Mouse (Mus musculus) Muller cell, postnatal 12 days (primary cell): ENCODE measurements around the gene Dis3l2.
A peak's percentile ranks its signal among the peaks of the same experiment; 100 is the strongest.

ENCODE experiments used
- DNase-seq: peaks from one replicate; pipeline ENCODE4 v3.0.0-alpha.2; 2015; ENCODE audit errors: inconsistent ontology term

Gene Dis3l2

DNA sequence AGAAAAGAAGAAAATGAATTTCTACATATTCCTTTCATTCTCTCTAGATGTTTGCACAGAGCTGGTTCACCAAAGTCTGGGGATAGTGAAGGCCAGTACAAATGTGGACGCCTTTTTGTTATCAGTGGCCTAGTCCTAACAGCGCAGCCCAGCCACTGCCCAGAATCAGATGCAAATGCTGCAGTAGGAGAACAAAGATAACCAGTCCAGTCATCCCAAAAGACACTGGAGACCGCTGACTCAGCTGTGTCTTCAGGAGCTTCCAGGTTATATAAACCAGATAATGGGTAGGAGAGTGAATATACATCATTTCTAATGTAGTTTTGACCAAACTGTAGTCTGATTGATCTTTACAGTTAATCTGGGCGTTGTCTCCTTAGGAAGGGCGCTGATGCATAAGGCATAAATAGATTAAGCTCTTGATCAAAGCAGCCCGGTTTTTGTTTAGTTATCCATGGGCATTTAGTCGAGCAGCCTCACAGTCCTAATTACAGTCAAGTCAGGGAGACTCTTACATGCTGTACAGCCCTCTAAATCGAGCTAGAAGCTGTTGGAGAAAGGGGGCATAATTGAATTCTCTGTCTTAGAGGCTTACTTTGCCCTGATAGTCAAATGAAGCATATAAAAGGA is 212.9 kb downstream of the Dis3l2 start:
- DNase-seq = no peak

DNA sequence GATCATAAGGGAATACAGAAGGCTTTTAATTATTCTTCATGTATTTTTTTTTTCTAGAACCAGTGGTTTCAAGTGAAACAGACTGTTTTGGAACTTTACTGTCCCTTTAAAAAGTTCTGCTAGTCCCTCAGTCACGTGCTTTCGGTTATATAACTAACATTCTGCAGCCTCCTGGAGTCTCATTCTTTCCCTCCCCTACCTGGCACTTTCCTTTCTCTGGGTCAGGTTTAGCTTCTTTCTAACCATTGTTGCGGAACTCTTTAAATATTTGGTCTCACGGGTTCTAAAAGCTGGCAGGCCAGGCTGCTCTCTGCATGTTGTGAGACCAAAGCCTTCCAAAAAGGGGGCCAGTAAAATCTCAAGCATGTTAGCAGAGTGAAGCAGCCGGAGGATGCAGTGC is 222.2 kb downstream of the Dis3l2 start:
- no peak for DNase-seq

GRCm38 (mm10) chr1:86931606-86932379 is 228.2 kb downstream of the Dis3l2 start:
- no peak for DNase-seq

DNA sequence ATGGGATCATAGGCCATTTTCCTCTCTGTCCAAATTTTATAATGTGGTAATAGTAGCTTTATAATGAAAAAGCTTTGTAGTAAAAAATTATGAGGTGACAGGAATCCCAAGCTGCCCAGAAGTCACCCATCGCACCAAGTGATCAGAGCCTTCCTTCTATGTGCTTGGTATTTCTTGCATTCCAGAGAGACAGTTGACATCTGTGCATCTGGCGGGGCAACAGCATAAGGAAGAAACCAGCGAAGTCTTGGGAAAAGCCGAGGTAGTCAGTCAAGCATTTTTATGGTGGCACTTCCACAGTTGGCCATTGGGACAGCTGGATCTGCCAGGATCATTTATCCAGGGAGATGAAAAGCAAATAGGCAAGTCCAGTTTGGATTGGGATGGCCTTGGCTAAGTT is 229.2 kb downstream of the Dis3l2 start:
- no peak for DNase-seq

- no peak for DNase-seq
Observed at GRCm38 (mm10) chr1:86933656-86934055, 230.0 kb downstream of the Dis3l2 start.

- DNase-seq = no peak
Observed at GRCm38 (mm10) chr1:86951501-86952205, 248.0 kb downstream of the Dis3l2 start.

DNA sequence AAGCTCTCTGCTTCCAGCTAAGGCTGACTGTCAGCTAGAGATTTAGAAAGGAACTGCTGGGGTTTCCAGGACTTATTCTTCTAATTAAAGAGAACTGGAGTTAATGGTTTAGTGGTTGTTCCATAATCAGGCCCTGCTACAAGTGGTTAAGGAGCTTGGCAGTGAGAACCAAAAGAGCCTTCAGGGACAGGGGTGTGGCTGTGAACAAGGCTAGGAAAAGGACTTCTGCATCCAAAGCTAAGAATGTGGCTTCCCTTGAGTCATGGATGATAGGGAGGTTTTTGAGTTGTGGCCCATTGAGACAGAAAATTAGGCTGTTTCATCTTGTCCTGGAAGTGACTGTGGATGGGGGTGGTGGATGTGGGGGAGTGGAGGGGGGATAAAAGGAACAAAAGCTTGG is 252.2 kb downstream of the Dis3l2 start:
- DNase-seq = peak; percentile 7

DNA sequence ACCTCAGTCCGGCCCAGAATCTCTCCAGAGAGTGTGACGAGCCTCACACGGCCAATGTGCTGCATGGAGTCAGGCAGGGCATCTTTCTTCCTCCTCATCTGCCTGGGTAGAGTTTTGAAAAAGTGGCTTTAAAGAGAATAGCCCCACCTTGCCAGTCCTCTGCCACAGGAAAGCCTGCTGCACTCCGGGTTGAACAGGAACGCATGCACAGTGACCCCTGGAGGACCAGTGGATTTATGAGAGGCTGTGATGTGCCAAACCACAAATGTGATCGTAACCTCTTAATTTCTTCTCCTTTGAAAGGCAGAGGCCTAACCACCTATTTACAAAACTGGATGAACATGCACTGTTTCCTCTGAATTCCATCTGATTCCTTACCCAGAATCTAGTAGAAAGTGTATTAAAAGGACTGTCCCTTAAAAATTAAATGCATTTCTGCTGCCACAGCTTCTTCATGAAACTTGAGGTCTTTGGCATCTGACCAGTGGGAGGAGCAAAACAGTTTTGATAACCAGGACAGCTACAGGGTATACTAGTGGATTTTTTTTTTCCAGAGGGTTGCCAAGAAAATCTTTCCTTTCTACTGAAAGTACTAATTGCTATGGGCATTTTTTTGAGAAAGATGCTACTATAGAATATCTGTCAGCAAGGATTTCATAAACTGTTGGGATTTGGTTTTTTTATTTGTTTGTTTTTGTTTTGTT is 264.8 kb downstream of the Dis3l2 start:
- peak; percentile 46 for DNase-seq

- no peak for DNase-seq
Observed at GRCm38 (mm10) chr1:86969173-86969725, 265.6 kb downstream of the Dis3l2 start.

- DNase-seq = no peak
Observed at GRCm38 (mm10) chr1:86972693-86973092, 269.1 kb downstream of the Dis3l2 start.

GRCm38 (mm10) chr1:86977018-86977417 is 273.4 kb downstream of the Dis3l2 start:
- DNase-seq = no peak

DNA sequence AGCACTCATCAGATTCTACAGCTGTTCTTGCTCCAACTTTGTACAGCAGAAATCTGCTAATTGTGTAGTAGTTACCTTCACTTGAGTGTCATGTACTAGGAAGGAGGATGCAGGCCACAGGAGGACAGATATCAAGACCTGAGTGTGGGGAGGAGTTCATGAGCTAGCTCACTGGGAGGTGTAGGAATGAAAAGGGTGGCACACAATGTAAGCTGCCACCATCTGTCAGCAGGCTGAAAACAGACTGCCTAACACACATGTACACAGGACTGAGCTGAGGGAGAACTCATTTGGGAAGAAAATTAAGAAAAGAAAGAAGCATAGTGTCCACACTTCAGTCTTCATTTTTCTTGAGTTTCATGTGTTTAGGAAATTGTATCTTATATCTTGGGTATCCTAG is 282.8 kb downstream of the Dis3l2 start:
- no peak for DNase-seq

- DNase-seq = peak; percentile 18
Observed at GRCm38 (mm10) chr1:86992849-86993248, 289.2 kb downstream of the Dis3l2 start.

GRCm38 (mm10) chr1:86994023-86994422 is 290.4 kb downstream of the Dis3l2 start:
- DNase-seq = no peak

DNA sequence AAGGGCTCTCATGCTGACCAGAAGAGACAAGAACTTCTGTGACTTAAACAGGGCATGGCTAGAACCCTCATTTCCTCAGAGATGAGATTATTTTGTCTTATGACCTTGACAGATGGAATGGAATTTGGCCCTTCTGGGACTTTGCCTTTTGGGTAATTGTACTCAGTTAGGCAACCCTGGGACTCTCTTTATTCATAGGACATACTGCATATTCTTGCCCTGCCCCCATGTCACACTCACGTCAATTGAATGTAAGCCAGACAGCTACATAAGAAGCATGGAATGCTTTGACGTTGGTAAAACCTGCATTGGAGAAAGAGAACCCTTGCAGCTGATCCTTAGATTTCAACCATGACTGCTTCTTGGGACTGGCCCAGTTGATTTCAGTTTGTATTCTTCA is 294.4 kb downstream of the Dis3l2 start:
- DNase-seq = no peak

- no peak for DNase-seq
Observed at GRCm38 (mm10) chr1:87001365-87001764, 297.8 kb downstream of the Dis3l2 start.

- DNase-seq = no peak
Observed at GRCm38 (mm10) chr1:87002545-87003168, 299.0 kb downstream of the Dis3l2 start.

DNA sequence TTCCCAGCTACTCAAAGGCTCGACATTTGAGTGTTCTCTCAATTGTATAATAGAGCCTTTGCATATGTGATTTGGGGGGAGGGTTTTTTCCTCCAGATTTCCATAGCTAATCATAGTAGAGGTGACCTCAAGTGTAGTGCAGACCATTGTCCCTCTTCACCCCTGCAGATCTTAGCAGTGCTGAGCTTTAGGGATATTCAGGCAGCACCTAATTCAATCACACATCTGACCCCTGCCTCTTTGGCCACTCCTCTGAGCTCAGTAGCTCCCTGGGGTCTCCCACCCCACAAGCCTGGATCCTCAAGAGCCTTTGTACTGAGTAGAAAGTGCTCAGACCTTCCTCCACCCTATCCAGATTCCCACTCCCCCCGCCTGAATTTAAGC is 299.6 kb downstream of the Dis3l2 start:
- no peak for DNase-seq

DNA sequence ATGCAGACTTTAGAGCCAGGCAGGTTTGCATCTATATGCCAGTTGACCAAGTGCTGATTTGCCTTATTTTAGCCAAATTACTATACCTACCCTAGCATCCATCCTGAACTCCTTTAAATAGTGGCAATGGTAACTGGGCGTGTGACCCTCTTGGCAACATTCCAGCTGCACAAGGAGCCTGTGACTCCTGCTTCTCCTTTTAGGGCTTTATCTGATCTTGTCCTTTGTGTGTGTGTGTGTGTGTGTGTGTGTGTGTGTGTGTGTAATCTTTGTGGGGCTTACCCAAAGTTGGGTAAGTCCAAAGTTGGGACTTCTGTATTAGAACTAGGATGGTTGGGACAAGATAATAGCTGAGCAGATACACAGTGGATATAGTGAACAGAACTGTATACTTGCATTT is 302.8 kb downstream of the Dis3l2 start:
- DNase-seq = no peak

- no peak for DNase-seq
Observed at GRCm38 (mm10) chr1:87008211-87008610, 304.6 kb downstream of the Dis3l2 start.

- no peak for DNase-seq
Observed at GRCm38 (mm10) chr1:87009156-87009555, 305.5 kb downstream of the Dis3l2 start.
